Mouse (Mus musculus): ENCODE results near the gene Slc25a29. TPM values are rescaled to one million over a fixed set of nuclear protein-coding genes. Genes with fewer than 3 reads are reported as not detected.

The Slc25a29 gene
- polyA plus RNA-seq, 1 experiment from 2014 or later = 8.4 TPM

DNA sequence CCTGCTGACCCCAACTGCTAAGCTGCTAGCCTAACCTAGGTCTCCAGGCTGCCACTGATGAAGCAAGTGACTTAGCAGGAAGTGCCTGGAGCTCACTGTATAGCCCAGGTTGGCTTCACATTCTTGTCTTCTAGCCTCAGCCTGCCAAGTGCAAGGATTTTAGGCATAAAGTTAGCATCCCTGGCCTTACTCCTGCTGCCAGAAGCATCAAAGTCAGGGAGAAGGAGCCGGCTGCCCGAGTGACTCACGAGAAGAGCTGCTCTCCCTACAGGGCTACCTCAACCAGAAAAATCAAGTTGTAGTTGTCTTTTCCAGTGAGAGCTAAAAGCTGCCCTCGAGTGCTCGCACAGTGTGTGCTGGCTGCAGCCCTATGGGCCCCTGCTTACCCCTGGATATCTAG lies 22.8 kb upstream of the Slc25a29 start:
- no peak overlapping the region for H3K9ac ChIP-seq (replicated peaks; ENCODE audit: low read depth, low read length)
- H3K27me3 ChIP-seq (ENCODE audit: control insufficient read depth, insufficient read depth, low read length) = no peaks in the 10 kb centered on the region
- H3K27ac ChIP-seq (ENCODE audit: low read length) = no peak overlapping the region
- WGBS = 83% methylated on average over 5 of the region's 5 CpGs
- H3K4me1 ChIP-seq (ENCODE audit: control insufficient read depth, insufficient read depth, low read length) = 0 out of 2 replicates have a peak, but pooled peaks cover 3% of the 10 kb centered on the region
- ATAC-seq (ENCODE audit: insufficient number of reproducible peaks, insufficient read depth, low FRiP score, low read depth) = no peak
- peaks cover 29% of the 10 kb centered on the region for H3K36me3 ChIP-seq (ENCODE audit: control insufficient read depth, insufficient read depth, low read length)
- H3K4me2 ChIP-seq (replicated peaks; ENCODE audit: low read depth, low read length) = no peak overlapping the region
- no peak overlapping the region for H3K4me3 ChIP-seq (ENCODE audit: low read depth, low read length)
- H3K9me3 ChIP-seq (ENCODE audit: control insufficient read depth, low read depth, low read length) = no peaks in the 10 kb centered on the region

DNA sequence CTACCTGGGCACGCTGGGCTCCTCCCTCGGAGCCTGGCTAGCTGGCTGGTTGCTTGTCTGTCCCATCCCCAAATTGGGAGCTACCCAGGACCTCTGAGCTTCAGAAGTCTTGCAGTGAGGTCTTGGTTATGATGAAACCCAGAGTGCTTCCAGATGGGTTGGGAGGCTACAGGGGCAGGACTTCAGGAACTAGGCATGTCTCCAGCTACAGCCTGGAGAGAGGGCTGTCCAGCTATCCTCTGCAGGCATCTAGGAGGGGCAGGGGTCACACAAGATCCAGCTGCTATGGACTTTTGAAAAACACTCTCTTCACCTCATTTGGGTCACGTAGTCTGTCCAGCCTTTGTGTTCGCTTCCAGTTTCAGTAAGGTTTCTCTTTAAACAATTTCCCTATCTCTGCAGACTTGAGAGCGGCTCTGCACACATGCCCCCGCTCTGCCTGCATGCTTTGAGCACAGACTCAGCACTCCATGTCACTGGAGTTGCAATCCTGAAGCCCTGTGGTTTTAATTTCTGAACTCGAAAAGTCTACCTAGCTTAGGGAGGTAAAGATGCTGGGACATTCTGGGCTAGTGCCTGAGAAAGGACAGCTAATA lies 22.0 kb upstream of the Slc25a29 start:
- Histone ChIP-seq H3K4me2 (replicated peaks; ENCODE audit: low read depth, low read length) (no peak overlapping the region), H3K9ac (replicated peaks; ENCODE audit: low read depth, low read length) (no peak overlapping the region), H3K4me1 (ENCODE audit: control insufficient read depth, insufficient read depth, low read length) (0 out of 2 replicates have a peak, but pooled peaks cover 3% of the 10 kb centered on the region), H3K4me3 (ENCODE audit: low read depth, low read length) (no peak overlapping the region), H3K9me3 (ENCODE audit: control insufficient read depth, low read depth, low read length) (no peaks in the 10 kb centered on the region), H3K27me3 (ENCODE audit: control insufficient read depth, insufficient read depth, low read length) (no peaks in the 10 kb centered on the region), H3K36me3 (ENCODE audit: control insufficient read depth, insufficient read depth, low read length) (peaks cover 28% of the 10 kb centered on the region), H3K27ac (ENCODE audit: low read length) (peak overlapping the region; percentile 27; the same call in 1 of the 2 replicates)
- ATAC-seq (ENCODE audit: insufficient number of reproducible peaks, insufficient read depth, low FRiP score, low read depth) = no peak
- WGBS = 62% methylated on average over 7 of the region's 7 CpGs

DNA sequence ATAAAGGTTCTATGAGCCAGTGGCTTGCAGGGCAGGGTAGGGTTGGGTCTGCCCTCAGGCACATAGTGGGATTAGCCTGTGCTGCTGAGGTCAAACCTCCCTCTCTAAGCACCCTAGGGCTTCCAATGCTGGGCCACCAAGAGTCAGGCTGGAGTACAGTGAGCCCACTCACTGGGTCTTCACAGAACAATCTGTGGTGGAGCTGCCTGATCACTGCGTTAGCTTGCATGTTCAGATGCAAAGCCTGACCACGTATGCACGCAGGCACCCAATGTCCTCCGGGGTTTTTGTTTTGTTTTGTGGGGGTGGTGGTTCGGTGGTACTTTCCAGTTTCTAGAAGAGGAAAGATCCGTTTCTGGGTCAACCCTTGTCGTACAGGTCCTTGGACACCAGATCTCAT lies 21.4 kb upstream of the Slc25a29 start:
- no peak for ATAC-seq (ENCODE audit: insufficient number of reproducible peaks, insufficient read depth, low FRiP score, low read depth)
- Histone ChIP-seq H3K36me3 (ENCODE audit: control insufficient read depth, insufficient read depth, low read length) (peaks cover 22% of the 10 kb centered on the region), H3K4me3 (ENCODE audit: low read depth, low read length) (no peak overlapping the region), H3K4me1 (ENCODE audit: control insufficient read depth, insufficient read depth, low read length) (0 out of 2 replicates have a peak, but pooled peaks cover 3% of the 10 kb centered on the region), H3K4me2 (replicated peaks; ENCODE audit: low read depth, low read length) (no peak overlapping the region), H3K9ac (replicated peaks; ENCODE audit: low read depth, low read length) (no peak overlapping the region), H3K27ac (ENCODE audit: low read length) (no peak overlapping the region), H3K27me3 (ENCODE audit: control insufficient read depth, insufficient read depth, low read length) (no peaks in the 10 kb centered on the region), H3K9me3 (ENCODE audit: control insufficient read depth, low read depth, low read length) (no peaks in the 10 kb centered on the region)
- 80% methylated on average over 7 of the region's 7 CpGs for WGBS

DNA sequence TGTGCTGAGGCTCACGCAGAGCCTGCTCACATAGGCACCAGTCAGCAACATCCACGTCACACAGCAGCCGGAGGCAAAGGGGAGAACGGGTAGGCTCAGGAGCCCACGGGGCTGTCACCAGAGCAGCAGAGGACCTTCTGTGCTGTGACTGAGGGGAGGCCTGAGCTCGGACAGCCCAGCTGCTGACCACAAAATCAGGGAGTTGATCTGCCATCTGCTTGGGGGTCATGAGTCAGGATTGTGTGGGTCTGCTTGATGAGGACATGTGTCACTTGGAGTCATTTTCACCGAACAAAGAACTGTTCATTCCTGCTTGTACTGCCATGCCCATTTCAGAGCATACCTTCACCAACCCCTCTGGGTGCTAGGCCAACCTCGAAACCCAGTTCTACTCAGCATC lies 20.5 kb upstream of the Slc25a29 start:
- ATAC-seq (ENCODE audit: insufficient number of reproducible peaks, insufficient read depth, low FRiP score, low read depth) = no peak
- H3K27ac ChIP-seq (ENCODE audit: low read length) = no peak overlapping the region
- no peak overlapping the region for H3K4me2 ChIP-seq (replicated peaks; ENCODE audit: low read depth, low read length)
- H3K27me3 ChIP-seq (ENCODE audit: control insufficient read depth, insufficient read depth, low read length) = no peaks in the 10 kb centered on the region
- 82% methylated on average over 8 of the region's 8 CpGs for WGBS
- H3K4me3 ChIP-seq (ENCODE audit: low read depth, low read length) = no peak overlapping the region
- 0 out of 2 replicates have a peak, but pooled peaks cover 3% of the 10 kb centered on the region for H3K4me1 ChIP-seq (ENCODE audit: control insufficient read depth, insufficient read depth, low read length)
- H3K9me3 ChIP-seq (ENCODE audit: control insufficient read depth, low read depth, low read length) = no peaks in the 10 kb centered on the region
- no peak overlapping the region for H3K9ac ChIP-seq (replicated peaks; ENCODE audit: low read depth, low read length)
- peaks cover 15% of the 10 kb centered on the region for H3K36me3 ChIP-seq (ENCODE audit: control insufficient read depth, insufficient read depth, low read length)

DNA sequence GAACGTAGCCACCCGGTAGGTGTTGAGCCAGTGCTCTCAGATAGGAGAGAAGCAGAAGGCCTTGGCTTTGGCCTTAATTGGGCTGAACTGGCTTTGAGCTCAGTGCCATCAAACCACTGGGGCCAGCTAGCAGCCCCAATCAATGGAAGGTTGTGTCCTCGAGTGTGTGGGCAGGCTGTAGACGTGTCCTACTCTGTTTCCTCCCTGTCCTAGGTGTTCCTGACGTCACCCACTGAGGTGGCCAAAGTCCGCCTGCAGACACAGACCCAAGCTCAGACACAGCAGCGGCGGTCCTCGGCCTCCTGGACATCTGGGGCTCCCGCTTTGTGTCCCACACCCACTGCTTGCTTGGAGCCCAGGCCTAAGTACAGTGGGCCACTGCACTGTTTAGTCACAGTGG lies 19.4 kb upstream of the Slc25a29 start:
- ATAC-seq (ENCODE audit: insufficient number of reproducible peaks, insufficient read depth, low FRiP score, low read depth) = no peak
- H3K36me3 ChIP-seq (ENCODE audit: control insufficient read depth, insufficient read depth, low read length) = peaks cover 6% of the 10 kb centered on the region
- no peak overlapping the region for H3K9ac ChIP-seq (replicated peaks; ENCODE audit: low read depth, low read length)
- no peaks in the 10 kb centered on the region for H3K27me3 ChIP-seq (ENCODE audit: control insufficient read depth, insufficient read depth, low read length)
- WGBS = 93% methylated on average over 10 of the region's 10 CpGs
- H3K27ac ChIP-seq (ENCODE audit: low read length) = no peak overlapping the region
- H3K9me3 ChIP-seq (ENCODE audit: control insufficient read depth, low read depth, low read length) = no peaks in the 10 kb centered on the region
- no peak overlapping the region for H3K4me2 ChIP-seq (replicated peaks; ENCODE audit: low read depth, low read length)
- no peak overlapping the region for H3K4me3 ChIP-seq (ENCODE audit: low read depth, low read length)
- 0 out of 2 replicates have a peak, but pooled peaks cover 6% of the 10 kb centered on the region for H3K4me1 ChIP-seq (ENCODE audit: control insufficient read depth, insufficient read depth, low read length)

DNA sequence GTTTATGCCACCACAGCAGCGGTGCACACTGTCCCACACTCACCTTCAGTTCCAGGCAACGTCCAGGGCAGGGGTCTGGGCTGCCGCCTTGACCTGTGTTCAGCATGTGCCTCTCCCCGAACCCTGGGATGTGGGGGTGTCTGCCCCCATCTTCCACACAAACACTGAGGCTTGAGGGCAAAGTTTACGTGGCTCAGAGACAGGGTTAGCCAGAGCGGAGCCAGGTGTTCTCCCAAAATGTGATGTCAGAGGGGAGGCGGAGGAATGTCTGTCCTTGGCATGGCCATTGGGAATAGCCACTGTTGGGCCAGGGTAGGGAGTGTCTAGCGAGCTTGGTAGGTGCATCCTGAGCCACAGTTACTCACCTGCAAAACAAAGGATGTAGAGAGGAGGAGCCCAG lies 17.1 kb upstream of the Slc25a29 start:
- H3K36me3 ChIP-seq (ENCODE audit: control insufficient read depth, insufficient read depth, low read length) = peaks cover 3% of the 10 kb centered on the region; the same call in 1 of the 2 replicates
- WGBS = 86% methylated on average over 8 of the region's 8 CpGs
- H3K4me1 ChIP-seq (ENCODE audit: control insufficient read depth, insufficient read depth, low read length) = 0 out of 2 replicates have a peak, but pooled peaks cover 3% of the 10 kb centered on the region
- no peak for ATAC-seq (ENCODE audit: insufficient number of reproducible peaks, insufficient read depth, low FRiP score, low read depth)
- no peak overlapping the region for H3K27ac ChIP-seq (ENCODE audit: low read length)
- H3K9me3 ChIP-seq (ENCODE audit: control insufficient read depth, low read depth, low read length) = no peaks in the 10 kb centered on the region
- no peak overlapping the region for H3K9ac ChIP-seq (replicated peaks; ENCODE audit: low read depth, low read length)
- H3K4me2 ChIP-seq (replicated peaks; ENCODE audit: low read depth, low read length) = no peak overlapping the region
- no peak overlapping the region for H3K4me3 ChIP-seq (ENCODE audit: low read depth, low read length)
- H3K27me3 ChIP-seq (ENCODE audit: control insufficient read depth, insufficient read depth, low read length) = no peaks in the 10 kb centered on the region

DNA sequence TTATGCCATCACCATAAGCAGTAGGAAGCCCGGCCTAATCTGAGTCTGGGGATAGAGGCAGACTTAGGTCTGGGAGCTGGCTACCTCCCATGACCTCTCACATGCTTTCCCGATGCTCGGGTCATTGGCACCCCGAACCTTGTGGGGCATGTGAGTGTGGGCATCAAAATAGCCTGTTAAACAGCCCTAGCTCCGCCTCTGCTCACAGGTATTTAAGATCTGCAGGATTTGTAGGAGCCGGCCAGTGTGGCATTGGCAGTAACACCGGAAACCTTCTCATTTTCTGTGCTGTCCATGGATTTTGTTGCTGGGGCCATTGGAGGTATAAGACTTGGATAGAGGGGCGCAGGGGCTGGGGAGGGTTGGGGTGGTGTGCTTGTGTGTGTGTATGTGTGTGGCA lies 15.2 kb upstream of the Slc25a29 start:
- Histone ChIP-seq H3K9me3 (ENCODE audit: control insufficient read depth, low read depth, low read length) (no peaks in the 10 kb centered on the region), H3K9ac (replicated peaks; ENCODE audit: low read depth, low read length) (no peak overlapping the region), H3K36me3 (ENCODE audit: control insufficient read depth, insufficient read depth, low read length) (peaks cover 3% of the 10 kb centered on the region; the same call in 1 of the 2 replicates), H3K4me1 (ENCODE audit: control insufficient read depth, insufficient read depth, low read length) (0 out of 2 replicates have a peak, but pooled peaks cover 3% of the 10 kb centered on the region), H3K4me2 (replicated peaks; ENCODE audit: low read depth, low read length) (no peak overlapping the region), H3K4me3 (ENCODE audit: low read depth, low read length) (no peak overlapping the region), H3K27ac (ENCODE audit: low read length) (no peak overlapping the region), H3K27me3 (ENCODE audit: control insufficient read depth, insufficient read depth, low read length) (no peaks in the 10 kb centered on the region)
- WGBS = 80% methylated on average over 8 of the region's 8 CpGs
- no peak for ATAC-seq (ENCODE audit: insufficient number of reproducible peaks, insufficient read depth, low FRiP score, low read depth)

DNA sequence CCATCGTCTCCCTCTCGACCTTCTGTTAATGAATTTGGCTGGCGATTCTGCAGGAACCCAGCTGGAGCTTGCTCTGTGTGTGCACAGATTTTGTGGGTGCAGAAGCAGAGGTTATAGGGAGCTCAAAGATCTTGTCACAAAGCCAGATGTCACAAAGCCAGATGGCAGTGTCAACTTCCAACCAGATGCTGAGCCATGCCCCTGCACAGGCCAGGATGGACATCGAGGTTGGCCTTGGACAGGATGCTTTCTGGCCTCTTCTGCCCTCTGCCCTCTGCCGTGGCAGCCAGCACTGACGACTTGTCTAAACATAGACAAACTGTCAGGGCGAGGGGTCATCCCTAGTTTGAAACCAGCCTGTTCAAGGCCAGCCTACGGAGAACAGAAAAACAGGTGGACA lies 14.4 kb upstream of the Slc25a29 start:
- H3K9me3 ChIP-seq (ENCODE audit: control insufficient read depth, low read depth, low read length) = no peaks in the 10 kb centered on the region
- 0 out of 2 replicates have a peak, but pooled peaks cover 3% of the 10 kb centered on the region for H3K4me1 ChIP-seq (ENCODE audit: control insufficient read depth, insufficient read depth, low read length)
- H3K27ac ChIP-seq (ENCODE audit: low read length) = no peak overlapping the region
- 33% methylated on average over 8 of the region's 8 CpGs for WGBS
- no peaks in the 10 kb centered on the region for H3K27me3 ChIP-seq (ENCODE audit: control insufficient read depth, insufficient read depth, low read length)
- H3K4me2 ChIP-seq (replicated peaks; ENCODE audit: low read depth, low read length) = no peak overlapping the region
- H3K9ac ChIP-seq (replicated peaks; ENCODE audit: low read depth, low read length) = no peak overlapping the region
- ATAC-seq (ENCODE audit: insufficient number of reproducible peaks, insufficient read depth, low FRiP score, low read depth) = no peak
- no peaks in the 10 kb centered on the region; the same call in none of the 2 replicates for H3K36me3 ChIP-seq (ENCODE audit: control insufficient read depth, insufficient read depth, low read length)
- no peak overlapping the region for H3K4me3 ChIP-seq (ENCODE audit: low read depth, low read length)
